In genomic region chr11:78164924-78165760, GRCm38 (mm10) we compare ENCODE assay signal across 8 mouse cellular contexts. TPM values are rescaled to one million over a fixed set of nuclear protein-coding genes. Genes with fewer than 3 reads are reported as not detected.
A peak's percentile ranks its signal among the peaks of the same experiment; 100 is the strongest.
DNase-seq lines count a peak whose midpoint lies in the region; ATAC-seq lines count a peak whose summit lies in the region.

Gene Traf4, minus strand, starts transcription at chr11:78165589.

- peaks cover 14% of the 10 kb centered on the region for H3K36me3 ChIP-seq in forebrain, embryonic 15.5 days

- peak within 1 kb of the TSS; percentile 97 for H3K27ac ChIP-seq in forebrain, embryonic 15.5 days (replicated peaks)

- no peaks in the 10 kb centered on the region for H3K9me3 ChIP-seq in forebrain, embryonic 15.5 days

- no peaks in the 10 kb centered on the region for H3K27me3 ChIP-seq in forebrain, embryonic 15.5 days

- H3K9ac ChIP-seq in forebrain, embryonic 15.5 days (replicated peaks) = peak within 1 kb of the TSS; percentile 95

- peak within 1 kb of the TSS; percentile 87 for H3K4me3 ChIP-seq in forebrain, embryonic 15.5 days

- H3K4me1 ChIP-seq in forebrain, embryonic 15.5 days = peaks cover 30% of the 10 kb centered on the region

- WGBS in forebrain, embryonic 15.5 days = under 1% methylated on average over 76 of the region's 78 CpGs

- H3K4me2 ChIP-seq in forebrain, embryonic 15.5 days (replicated peaks) = peak within 1 kb of the TSS; percentile 67

- DNase-seq in Muller cell, postnatal 12 days (ENCODE audit: inconsistent ontology term) = peak; percentile 93
- peak; percentile 73 for DNase-seq in cerebellum, adult 11 months
- DNase-seq in heart, postnatal 4 days = peak; percentile 87
- peak; percentile 74 to 86 for DNase-seq in layer of hippocampus, postnatal 10 days (ENCODE audit: low spot score in 2 of 2)
- peak; percentile 90 for DNase-seq in lung, postnatal 36 days
- DNase-seq in retina, embryonic 14.5 days (ENCODE audit: low spot score) = peak; percentile 92
- peak; percentile 88 for DNase-seq in urinary bladder, postnatal 14 days (ENCODE audit: low spot score)

- peak; percentile 88 for ATAC-seq in forebrain, embryonic 15.5 days (replicated peaks)

RNA-seq across cellular contexts. Expression of gene Traf4, which starts in this region (rescaled TPM):
- 121 TPM in 2 replicates for polyA plus RNA-seq in forebrain, embryonic 15.5 days (2015; fragmentation: Nextera tagmentation; extraction: Ambion mirVana)
- total RNA-seq in heart, postnatal 4 days (2021) = 10 to 100 TPM; 25.8 to 27.5 TPM
- total RNA-seq in layer of hippocampus, postnatal 10 days (2021) = 10 to 100 TPM; 47.8 to 48.9 TPM

Comparison
In these comparisons a context has a peak if more than half of its experiments do, and no peak if none do; other contexts are left out.
1. Peak in every context shown above with its lines: DNase-seq, ATAC-seq, H3K4me3 ChIP-seq and H3K27ac ChIP-seq.